Mouse (Mus musculus): Measurements from ENCODE around the gene Olfr1501. TPM values are rescaled to one million over a fixed set of nuclear protein-coding genes. Genes with fewer than 3 reads are reported as not detected.

Gene Olfr1501
- polyA plus RNA-seq, 1 experiment from 2014 or later = 0.25 TPM

Other genes with a start within 250 kb of the Olfr1501 start
- not detected in 2 replicates for gene Olfr1487, start 233.3 kb downstream of the Olfr1501 start, polyA plus RNA-seq (2015; fragmentation: Nextera tagmentation; extraction: Ambion mirVana)
- gene Olfr1489, start 219.1 kb downstream of the Olfr1501 start, polyA plus RNA-seq (2015; fragmentation: Nextera tagmentation; extraction: Ambion mirVana) = 0.05 TPM in 1 of 2 replicates, not detected in the other
- gene Olfr1490, start 199.6 kb downstream of the Olfr1501 start, polyA plus RNA-seq (2015; fragmentation: Nextera tagmentation; extraction: Ambion mirVana) = not detected in 2 replicates
- not detected in 2 replicates for gene Olfr1491, start 153.4 kb downstream of the Olfr1501 start, polyA plus RNA-seq (2015; fragmentation: Nextera tagmentation; extraction: Ambion mirVana)
- not detected in 2 replicates for gene Olfr1493-ps1, start 127.4 kb downstream of the Olfr1501 start, polyA plus RNA-seq (2015; fragmentation: Nextera tagmentation; extraction: Ambion mirVana)
- gene Olfr1494, start 111.0 kb downstream of the Olfr1501 start, polyA plus RNA-seq (2015; fragmentation: Nextera tagmentation; extraction: Ambion mirVana) = not detected in 2 replicates
- 0.09 TPM in 1 of 2 replicates, not detected in the other for gene Olfr1495, start 86.1 kb downstream of the Olfr1501 start, polyA plus RNA-seq (2015; fragmentation: Nextera tagmentation; extraction: Ambion mirVana)
- not detected in 2 replicates for gene Olfr1496, start 72.8 kb downstream of the Olfr1501 start, polyA plus RNA-seq (2015; fragmentation: Nextera tagmentation; extraction: Ambion mirVana)
- 0.24 TPM in 1 of 2 replicates, not detected in the other for gene Olfr1497, start 52.5 kb downstream of the Olfr1501 start, polyA plus RNA-seq (2015; fragmentation: Nextera tagmentation; extraction: Ambion mirVana)
- gene Olfr1499, start 31.2 kb downstream of the Olfr1501 start, polyA plus RNA-seq (2015; fragmentation: Nextera tagmentation; extraction: Ambion mirVana) = not detected in 2 replicates
- 0.16 and 0.23 TPM in 2 replicates for gene Olfr1500, start 20.2 kb downstream of the Olfr1501 start, polyA plus RNA-seq (2015; fragmentation: Nextera tagmentation; extraction: Ambion mirVana)
- gene Olfr1502, start 11.1 kb upstream of the Olfr1501 start, polyA plus RNA-seq (2015; fragmentation: Nextera tagmentation; extraction: Ambion mirVana) = not detected in 2 replicates
- gene Olfr1504, start 47.2 kb upstream of the Olfr1501 start, polyA plus RNA-seq (2015; fragmentation: Nextera tagmentation; extraction: Ambion mirVana) = not detected in 2 replicates
- gene Olfr1505, start 62.8 kb upstream of the Olfr1501 start, polyA plus RNA-seq (2015; fragmentation: Nextera tagmentation; extraction: Ambion mirVana) = not detected in 2 replicates